Mouse (Mus musculus) erythroblast, embryonic 14.5 days (primary cell): Measurements from ENCODE around the gene Fcrla.

Source experiments
- GATA1 ChIP-seq: IDR thresholded peaks from 2 replicates; pipeline ENCODE4 v1.6.1; 2012; ENCODE audit warnings: low read length, inconsistent platforms, mixed read lengths
- TAL1 ChIP-seq: IDR thresholded peaks from 3 replicates; pipeline ENCODE4 v1.6.1; 2012; ENCODE audit warnings: low read length, inconsistent platforms, mixed read lengths

GRCm38 (mm10) chr1:170953192-170953591 lies 25.8 kb upstream of the Fcrla start:
- TF ChIP-seq GATA1 (no peak), TAL1 (no peak)
